Mouse (Mus musculus) G1E (cell line): ENCODE measurements around the gene Dalrd3.

Experiments
- CTCF ChIP-seq: IDR thresholded peaks from 2 replicates; pipeline ENCODE4 v1.5.1; 2012; ENCODE audit warnings: low read depth, low read length, inconsistent platforms, mixed read lengths
- POLR2AphosphoS5 ChIP-seq: IDR thresholded peaks from 2 replicates; pipeline ENCODE4 v1.6.1; 2012; ENCODE audit warnings: low read depth, low read length, inconsistent platforms; ENCODE audit not compliant: insufficient replicate concordance

GRCm38 (mm10) chr9:108563671-108564070 lies 6.0 kb upstream of the Dalrd3 start:
- TF ChIP-seq CTCF (no peak), POLR2AphosphoS5 (no peak)
